Mouse (Mus musculus): ENCODE measurements around the gene Yif1b. TPM values are rescaled to one million over a fixed set of nuclear protein-coding genes. Genes with fewer than 3 reads are reported as not detected.
"Not testable (repeated sequence)": the region's sequence is repeated elsewhere in the genome, so short reads cannot be mapped to it uniquely, and the experiment has no call there.

Gene Yif1b
- polyA plus RNA-seq, 1 experiment from 2014 or later: 124 TPM

DNA sequence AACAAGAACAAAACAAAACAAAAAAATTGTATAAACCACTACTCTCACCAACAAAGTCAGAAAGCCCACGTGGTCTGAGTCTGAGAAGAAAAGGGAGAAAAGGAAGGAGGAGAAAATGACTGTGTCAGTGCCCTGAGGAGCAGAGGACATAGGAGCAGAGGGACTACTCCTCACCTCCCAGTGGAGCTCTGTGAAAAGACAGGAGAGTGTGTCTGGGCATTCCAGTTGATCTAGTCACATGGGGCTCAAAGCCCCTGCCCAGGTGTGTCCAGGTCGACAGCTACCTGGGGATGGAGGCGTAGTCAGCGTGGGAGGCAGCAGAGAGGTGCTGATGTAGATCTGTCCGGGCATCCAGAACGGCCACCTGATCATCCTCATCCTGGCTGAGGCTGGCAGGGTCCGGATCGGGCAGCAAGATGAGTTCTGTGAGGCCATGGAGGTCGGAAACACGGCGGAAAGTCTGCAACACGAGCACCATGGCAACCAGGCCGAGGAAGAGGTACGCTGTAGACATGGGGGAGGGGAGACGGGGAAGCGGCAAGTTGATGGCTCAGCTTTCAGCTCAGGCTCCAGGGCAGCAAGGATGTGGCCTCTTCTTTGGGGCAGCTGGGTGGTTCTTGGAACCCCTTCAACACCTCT lies 13.3 kb upstream of the Yif1b start:
- Histone ChIP-seq H3K27ac (no peak overlapping the region), H3K9me3 (peaks cover 9% of the 10 kb centered on the region), H3K4me1 (peaks cover 10% of the 10 kb centered on the region), H3K36me3 (peaks cover 4% of the 10 kb centered on the region; the same call in 1 of the 2 replicates), H3K27me3 (peaks cover 7% of the 10 kb centered on the region), H3K9ac (peak overlapping the region; percentile 48; the same call in 1 of the 2 replicates), H3K4me2 (replicated peaks) (peak overlapping the region; percentile 41), H3K4me3 (no peak overlapping the region)
- ATAC-seq (ENCODE audit: low FRiP score, low read depth): no peak
- WGBS: 9% methylated on average over 16 of the region's 16 CpGs

DNA sequence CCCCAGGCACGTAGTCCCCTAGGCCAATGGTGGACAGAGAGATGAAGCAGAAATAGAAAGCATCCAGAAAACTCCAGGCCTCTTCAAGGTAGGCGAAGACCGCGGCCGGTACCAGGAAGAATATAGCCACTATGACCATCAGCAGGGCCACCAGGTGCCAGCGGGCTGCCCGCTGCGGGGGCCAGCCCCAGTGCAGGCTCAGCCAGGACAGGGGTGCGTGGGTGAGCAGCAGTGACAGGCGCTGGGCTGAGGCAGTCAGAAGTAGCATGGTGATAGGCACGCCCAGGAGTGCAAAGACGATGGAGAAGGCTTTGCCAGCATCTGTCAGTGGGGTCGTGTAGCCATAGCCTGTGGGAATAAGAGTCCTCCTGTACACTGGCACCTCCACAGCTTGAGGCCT lies 12.6 kb upstream of the Yif1b start:
- peak overlapping the region; percentile 41; the same call in 1 of the 2 replicates for H3K4me2 ChIP-seq (replicated peaks)
- H3K9me3 ChIP-seq: peaks cover 3% of the 10 kb centered on the region; the same call in 1 of the 2 replicates
- peaks cover 10% of the 10 kb centered on the region for H3K4me1 ChIP-seq
- no peak for ATAC-seq (ENCODE audit: low FRiP score, low read depth)
- 75% methylated on average over 13 of the region's 13 CpGs for WGBS
- H3K27me3 ChIP-seq: peaks cover 14% of the 10 kb centered on the region
- H3K9ac ChIP-seq: peak overlapping the region; percentile 48; the same call in 1 of the 2 replicates
- no peak overlapping the region for H3K4me3 ChIP-seq
- no peak overlapping the region for H3K27ac ChIP-seq
- peaks cover 4% of the 10 kb centered on the region; the same call in 1 of the 2 replicates for H3K36me3 ChIP-seq

DNA sequence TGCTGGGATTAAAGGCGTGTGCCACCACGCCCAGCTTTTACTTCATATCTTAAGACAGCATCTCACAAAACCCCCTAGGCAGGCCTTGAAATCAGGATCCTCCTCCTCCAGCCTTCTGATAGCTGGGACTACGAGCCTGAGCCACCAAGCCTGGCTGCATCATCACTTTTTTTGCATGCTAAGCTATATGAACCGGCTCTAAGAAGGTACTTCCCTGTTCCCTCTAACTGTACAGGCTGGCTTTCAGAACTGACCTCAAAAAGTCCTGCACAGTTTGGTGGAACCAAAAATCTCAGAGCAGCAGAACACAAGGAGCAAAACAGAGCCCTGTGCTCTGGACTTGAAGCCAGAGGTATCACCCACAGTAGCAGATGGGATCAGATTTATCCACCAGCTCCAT lies 9.9 kb upstream of the Yif1b start:
- WGBS: 72% methylated on average over 4 of the region's 4 CpGs
- no peak for ATAC-seq (ENCODE audit: low FRiP score, low read depth)

DNA sequence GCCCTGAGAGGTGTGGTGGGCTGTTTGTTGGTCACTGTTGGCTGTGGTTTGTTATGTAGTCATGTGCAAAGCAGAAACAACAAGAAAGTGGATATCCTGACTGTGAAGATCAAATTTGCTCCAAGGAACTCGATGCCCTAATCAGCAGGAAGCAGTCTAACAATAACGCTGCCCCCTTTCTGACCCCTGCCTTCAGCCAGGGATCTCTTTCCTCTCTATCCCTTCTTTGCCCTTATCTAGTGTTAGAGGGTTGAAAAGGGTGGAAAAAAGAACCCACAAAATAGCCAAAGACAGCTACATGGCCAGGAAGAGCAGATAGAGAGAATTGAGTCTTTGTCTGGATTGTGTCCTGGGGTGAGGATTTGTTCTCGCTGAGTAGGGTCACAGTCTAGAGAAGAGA lies 7.6 kb upstream of the Yif1b start:
- no peak overlapping the region for H3K4me3 ChIP-seq
- no peak overlapping the region for H3K9ac ChIP-seq
- ATAC-seq (ENCODE audit: low FRiP score, low read depth): no peak
- WGBS: 51% methylated on average over 3 of the region's 3 CpGs
- no peaks in the 10 kb centered on the region for H3K9me3 ChIP-seq
- peaks cover 6% of the 10 kb centered on the region for H3K4me1 ChIP-seq
- no peak overlapping the region for H3K4me2 ChIP-seq (replicated peaks)
- H3K27me3 ChIP-seq: peaks cover 50% of the 10 kb centered on the region
- H3K27ac ChIP-seq: no peak overlapping the region
- no peaks in the 10 kb centered on the region for H3K36me3 ChIP-seq

More for the DNA sequence above, 9.9 kb upstream of the Yif1b start:
- Histone ChIP-seq H3K36me3 (peaks cover 4% of the 10 kb centered on the region; the same call in 1 of the 2 replicates), H3K27me3 (peaks cover 41% of the 10 kb centered on the region), H3K4me2 (replicated peaks) (no peak overlapping the region), H3K27ac (no peak overlapping the region), H3K4me1 (peaks cover 15% of the 10 kb centered on the region), H3K9me3 (no peaks in the 10 kb centered on the region), H3K9ac (no peak overlapping the region), H3K4me3 (no peak overlapping the region)

DNA sequence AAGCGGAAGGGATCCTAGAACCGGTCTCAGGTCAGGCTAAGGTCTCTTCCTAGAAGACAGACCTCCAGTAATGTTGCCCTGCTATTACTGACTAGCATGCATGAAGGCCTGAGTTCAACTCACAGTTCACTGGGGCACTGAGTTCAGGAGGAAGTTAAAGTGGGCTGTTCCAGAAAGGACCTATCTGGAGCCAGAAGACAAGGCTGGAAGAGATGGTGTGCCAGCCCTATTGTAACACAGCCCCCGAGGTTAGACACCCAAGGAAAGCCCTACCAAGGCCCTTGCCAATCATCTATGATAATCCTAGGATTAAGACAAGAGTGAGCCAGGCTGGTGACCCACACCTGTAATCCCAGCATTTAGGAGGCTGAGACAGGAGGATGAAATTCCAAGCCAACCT lies 6.6 kb upstream of the Yif1b start:
- peaks cover 50% of the 10 kb centered on the region for H3K27me3 ChIP-seq
- peak overlapping the region; percentile 66 for H3K4me3 ChIP-seq
- peak overlapping the region; percentile 79; the same call in 1 of the 2 replicates for H3K9ac ChIP-seq
- peaks cover 5% of the 10 kb centered on the region; the same call in 1 of the 2 replicates for H3K4me1 ChIP-seq
- WGBS: 47% methylated on average over 3 of the region's 3 CpGs
- no peaks in the 10 kb centered on the region for H3K36me3 ChIP-seq
- H3K27ac ChIP-seq: no peak overlapping the region
- no peak for ATAC-seq (ENCODE audit: low FRiP score, low read depth)
- H3K9me3 ChIP-seq: no peaks in the 10 kb centered on the region
- H3K4me2 ChIP-seq (replicated peaks): peak overlapping the region; percentile 95

DNA sequence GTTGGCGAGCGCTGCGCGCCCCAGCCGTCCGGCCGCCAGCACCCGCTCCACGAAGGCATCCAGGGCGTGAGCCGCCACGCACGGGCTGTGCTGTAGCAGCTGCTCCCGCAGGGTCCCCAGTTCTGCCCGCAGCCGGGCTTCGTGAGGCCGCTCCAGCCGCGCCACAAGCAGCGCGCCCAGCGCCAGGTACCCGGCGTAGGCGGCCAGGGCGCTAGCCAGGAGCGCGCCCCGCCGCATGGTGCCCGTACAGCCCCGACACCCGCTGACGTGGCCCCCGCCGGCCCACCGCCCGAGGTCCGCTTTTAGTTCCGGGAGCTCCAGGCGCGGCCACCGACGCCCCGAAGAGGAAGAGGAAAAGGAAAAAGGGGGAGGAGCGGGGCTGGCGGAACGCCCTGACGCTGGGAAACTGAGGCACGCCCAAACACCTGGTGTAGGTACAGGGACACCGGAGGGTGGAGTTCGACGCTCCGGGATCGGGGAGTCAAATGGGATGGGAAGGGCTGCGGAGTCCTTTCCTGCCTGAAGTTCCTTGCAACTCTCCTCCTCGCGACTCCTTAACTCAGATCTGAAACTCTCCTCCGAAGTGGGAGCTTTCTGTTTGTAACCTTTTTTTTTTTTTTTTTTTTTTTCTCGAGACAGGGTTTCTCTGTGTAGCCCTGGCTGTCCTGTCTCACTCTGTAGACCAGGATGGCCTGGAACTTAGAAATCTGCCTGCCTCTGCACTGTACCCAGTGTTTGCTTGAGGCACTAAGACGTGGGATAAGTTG lies 5.7 kb upstream of the Yif1b start, which contains the start of gene Kcnk6:
Gene Kcnk6, minus strand, starts transcription at position 269 of the 767 bp plus-strand sequence.
- Histone ChIP-seq H3K4me2 (replicated peaks) (peak within 1 kb of the TSS; percentile 95), H3K27ac (no peak within 1 kb of the TSS), H3K36me3 (no peaks in the 10 kb centered on the region), H3K4me1 (peaks cover 6% of the 10 kb centered on the region; the same call in 1 of the 2 replicates), H3K9me3 (no peaks in the 10 kb centered on the region), H3K4me3 (peak within 1 kb of the TSS; percentile 66), H3K27me3 (peaks cover 50% of the 10 kb centered on the region), H3K9ac (peak within 1 kb of the TSS; percentile 79)
- 2% methylated on average over 62 of the region's 62 CpGs for WGBS
- no peak; the same call in 1 of the 2 replicates for ATAC-seq (ENCODE audit: low FRiP score, low read depth)

DNA sequence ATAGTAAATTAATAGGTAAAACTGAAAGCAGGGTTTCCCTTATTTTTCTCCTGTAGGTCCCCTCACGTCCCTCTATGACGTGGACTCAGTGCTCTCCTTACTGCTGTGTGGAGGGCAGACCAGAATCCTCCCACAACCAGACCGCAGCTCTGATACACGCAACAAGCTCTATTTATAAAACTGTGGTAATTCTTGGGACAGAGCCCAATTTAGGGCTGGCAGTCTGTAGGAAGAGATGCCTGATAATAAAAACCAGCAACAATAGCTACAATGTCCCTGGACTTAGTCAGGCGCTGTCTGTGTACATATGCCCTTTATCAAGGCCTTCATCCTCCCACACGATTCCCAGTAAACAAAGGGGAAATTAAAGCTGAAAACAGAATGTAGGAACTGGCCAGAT lies 4.4 kb upstream of the Yif1b start:
- Histone ChIP-seq H3K27me3 (peaks cover 50% of the 10 kb centered on the region), H3K27ac (no peak overlapping the region), H3K9me3 (no peaks in the 10 kb centered on the region), H3K36me3 (no peaks in the 10 kb centered on the region), H3K4me2 (replicated peaks) (no peak overlapping the region), H3K9ac (no peak overlapping the region), H3K4me3 (no peak overlapping the region), H3K4me1 (peaks cover 8% of the 10 kb centered on the region; the same call in 1 of the 2 replicates)
- ATAC-seq (ENCODE audit: low FRiP score, low read depth): no peak
- 72% methylated on average over 6 of the region's 6 CpGs for whole genome bisulfite sequencing

DNA sequence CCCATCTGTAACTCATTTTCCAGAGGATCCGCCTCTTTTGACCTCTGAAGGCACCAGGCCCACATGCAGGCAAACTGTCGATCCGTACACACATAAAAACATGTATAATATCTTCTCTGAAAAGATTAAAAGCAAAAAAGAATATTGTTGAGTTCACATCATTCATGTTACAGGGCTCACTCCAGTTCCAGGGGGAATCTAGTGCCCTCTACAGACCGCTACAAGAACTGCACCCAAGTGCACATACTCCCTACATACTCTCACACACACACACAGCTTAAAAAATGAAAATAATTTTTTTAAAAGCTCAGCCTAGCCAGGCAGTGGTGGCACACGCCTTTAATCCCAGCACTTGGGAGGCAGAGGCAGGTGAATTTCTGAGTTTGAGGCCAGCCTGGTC lies 3.5 kb upstream of the Yif1b start:
- H3K4me3 ChIP-seq: no peak overlapping the region
- ATAC-seq (ENCODE audit: low FRiP score, low read depth): no peak
- no peak overlapping the region for H3K9ac ChIP-seq
- H3K4me1 ChIP-seq: peaks cover 17% of the 10 kb centered on the region
- H3K9me3 ChIP-seq: no peaks in the 10 kb centered on the region
- H3K27me3 ChIP-seq: peaks cover 45% of the 10 kb centered on the region
- no peak overlapping the region for H3K4me2 ChIP-seq (replicated peaks)
- H3K36me3 ChIP-seq: no peaks in the 10 kb centered on the region
- 70% methylated on average over 5 of the region's 5 CpGs for WGBS
- H3K27ac ChIP-seq: no peak overlapping the region

DNA sequence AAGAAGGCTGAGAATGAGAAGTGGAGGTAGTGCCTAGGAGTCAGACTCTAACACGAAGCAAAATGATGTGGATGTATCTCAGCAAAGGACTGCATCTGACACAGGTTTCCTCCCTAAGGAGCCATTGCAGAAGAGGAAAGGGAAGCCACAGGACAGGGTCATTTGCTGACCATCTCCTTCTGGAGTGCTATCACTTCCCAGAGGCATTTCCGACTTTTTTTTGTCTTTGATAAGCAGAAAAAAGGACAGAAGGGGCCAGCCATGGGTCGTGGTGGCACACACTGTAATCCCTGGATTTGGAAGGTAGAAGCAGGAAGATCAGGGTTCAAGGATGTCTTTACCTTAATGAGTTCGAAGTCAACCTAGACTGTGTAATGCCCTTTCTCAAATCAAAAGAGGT lies 1.5 kb upstream of the Yif1b start:
- peaks cover 3% of the 10 kb centered on the region; the same call in 1 of the 2 replicates for H3K36me3 ChIP-seq
- no peak overlapping the region for H3K9ac ChIP-seq
- H3K27me3 ChIP-seq: peaks cover 25% of the 10 kb centered on the region
- H3K4me3 ChIP-seq: no peak overlapping the region
- H3K9me3 ChIP-seq: no peaks in the 10 kb centered on the region
- 80% methylated on average over 4 of the region's 4 CpGs for WGBS
- H3K4me1 ChIP-seq: peaks cover 21% of the 10 kb centered on the region
- H3K4me2 ChIP-seq (replicated peaks): no peak overlapping the region
- no peak overlapping the region for H3K27ac ChIP-seq
- no peak for ATAC-seq (ENCODE audit: low FRiP score, low read depth)

DNA sequence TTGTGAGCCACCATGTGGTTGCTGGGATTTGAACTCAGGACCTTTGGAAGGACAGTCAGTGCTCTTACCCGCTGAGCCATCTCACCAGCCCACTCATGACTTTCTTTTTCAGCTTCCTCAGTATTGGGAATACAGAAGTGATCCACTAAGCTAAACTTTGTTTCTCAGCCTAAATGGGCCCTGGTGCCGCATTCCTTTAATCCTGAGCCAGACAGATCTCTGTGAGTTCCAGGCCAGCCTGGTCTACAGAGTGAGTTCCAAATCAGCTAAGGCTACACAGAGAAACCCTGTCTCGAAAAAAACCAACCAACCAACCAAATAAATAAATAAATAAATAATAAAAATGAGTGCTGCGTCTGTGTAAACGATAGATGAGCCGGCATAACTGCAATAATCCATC lies 533 bp upstream of the Yif1b start:
- Histone ChIP-seq H3K4me3 (peak overlapping the region; percentile 68), H3K27me3 (peaks cover 15% of the 10 kb centered on the region), H3K27ac (peak overlapping the region; percentile 86), H3K9ac (peak overlapping the region; percentile 62), H3K4me1 (peaks cover 18% of the 10 kb centered on the region), H3K4me2 (replicated peaks) (peak overlapping the region; percentile 86)
- peak; percentile 6; the same call in 1 of the 2 replicates for ATAC-seq (ENCODE audit: low FRiP score, low read depth)
- H3K9me3 ChIP-seq, H3K36me3 ChIP-seq: not testable (repeated sequence)
- WGBS: 30% methylated on average over 6 of the region's 6 CpGs

DNA sequence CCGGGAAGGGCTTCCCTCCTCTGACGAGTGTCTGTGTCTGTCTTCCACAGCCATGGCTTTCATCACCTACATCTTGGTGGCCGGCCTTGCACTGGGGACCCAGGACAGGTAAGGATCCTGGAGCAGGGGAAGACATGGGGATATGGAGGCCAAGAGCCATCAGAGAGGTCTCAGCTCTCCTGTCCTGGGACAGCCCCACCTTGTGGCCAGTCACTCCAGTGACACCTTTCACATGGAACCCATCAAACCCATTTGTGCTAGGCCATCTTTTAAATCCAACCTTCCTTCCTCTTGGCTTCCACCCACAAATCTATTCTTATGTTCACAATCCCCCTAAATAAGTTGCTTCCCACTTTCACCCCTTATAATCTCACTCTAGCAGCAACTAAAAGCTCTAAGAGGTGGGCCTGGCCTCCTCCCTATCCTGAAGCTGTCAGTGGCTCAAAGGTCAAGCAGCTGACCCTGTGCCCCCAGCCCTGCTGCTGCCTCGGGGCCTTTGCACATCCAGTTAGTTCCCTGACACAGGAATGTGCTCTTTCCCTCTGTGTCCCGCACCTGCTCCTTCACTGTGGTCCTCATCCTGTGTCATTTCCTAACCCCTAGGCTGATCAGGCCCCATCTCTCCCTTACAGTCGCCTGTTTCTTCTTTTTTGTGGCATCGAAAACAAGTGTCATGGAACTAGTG lies 6.7 kb downstream of the Yif1b start:
- ATAC-seq (ENCODE audit: low FRiP score, low read depth): no peak
- no peak overlapping the region for H3K4me2 ChIP-seq (replicated peaks)
- H3K27me3 ChIP-seq: peaks cover 22% of the 10 kb centered on the region
- no peaks in the 10 kb centered on the region for H3K9me3 ChIP-seq
- peaks cover 43% of the 10 kb centered on the region for H3K36me3 ChIP-seq
- no peak overlapping the region for H3K4me3 ChIP-seq
- peaks cover 20% of the 10 kb centered on the region for H3K4me1 ChIP-seq
- no peak overlapping the region for H3K9ac ChIP-seq
- 85% methylated on average over 7 of the region's 7 CpGs for WGBS
- H3K27ac ChIP-seq: no peak overlapping the region

DNA sequence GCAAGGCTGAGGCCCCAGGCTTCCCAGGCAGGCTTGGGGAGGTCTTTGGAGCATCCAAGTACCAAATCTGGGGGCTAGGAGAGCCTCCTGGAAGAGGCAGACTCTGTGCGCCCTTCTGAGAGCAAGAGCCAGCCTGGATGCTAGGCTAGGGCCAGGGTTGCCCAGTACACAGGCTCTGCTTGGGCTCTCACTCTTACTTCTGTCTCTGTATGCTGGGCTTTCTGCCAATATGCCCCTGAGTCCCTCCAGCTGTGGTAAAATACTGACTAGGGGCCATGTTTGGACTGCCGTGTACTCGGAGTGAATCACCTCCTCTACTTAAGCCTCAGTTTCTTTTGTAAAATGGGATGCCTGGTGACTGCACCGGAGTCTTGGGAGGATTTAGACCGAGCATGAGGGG lies 7.9 kb downstream of the Yif1b start:
- no peak overlapping the region for H3K4me2 ChIP-seq (replicated peaks)
- no peaks in the 10 kb centered on the region for H3K9me3 ChIP-seq
- H3K36me3 ChIP-seq: peaks cover 40% of the 10 kb centered on the region
- H3K27ac ChIP-seq: no peak overlapping the region
- peaks cover 16% of the 10 kb centered on the region for H3K4me1 ChIP-seq
- H3K9ac ChIP-seq: peak overlapping the region; percentile 25; the same call in 1 of the 2 replicates
- H3K27me3 ChIP-seq: peaks cover 22% of the 10 kb centered on the region
- H3K4me3 ChIP-seq: no peak overlapping the region
- WGBS: 87% methylated on average over 5 of the region's 5 CpGs
- ATAC-seq (ENCODE audit: low FRiP score, low read depth): no peak

All from limb, embryonic 13.5 days (tissue).